Mouse (Mus musculus): ENCODE measurements around the gene Tmppe. TPM values are rescaled to one million over a fixed set of nuclear protein-coding genes. Genes with fewer than 3 reads are reported as not detected.
A peak's percentile ranks its signal among the peaks of the same experiment; 100 is the strongest.

Gene Tmppe
- polyA plus RNA-seq, 1 experiment from 2014 or later: 2.9 TPM

DNA sequence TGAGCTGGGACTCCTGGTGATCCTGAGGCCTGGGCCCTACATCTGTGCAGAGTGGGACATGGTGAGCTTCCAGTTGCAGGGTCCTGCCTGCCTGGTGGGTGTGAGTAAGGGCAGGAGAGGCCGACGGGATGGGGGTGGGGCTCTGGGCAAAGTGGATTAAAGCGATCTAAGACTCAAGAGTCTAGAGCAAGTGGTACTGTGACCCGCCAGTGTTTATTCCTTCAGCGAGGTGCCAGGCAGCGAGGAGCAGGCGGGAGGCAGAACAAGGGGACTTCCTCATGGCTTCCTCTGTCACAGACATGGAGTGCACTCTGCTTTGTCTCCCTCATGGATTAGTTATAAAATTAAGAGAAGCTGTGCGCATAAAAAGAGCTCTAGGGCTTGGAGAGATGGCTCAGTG lies 19.5 kb downstream of the Tmppe start:
- H3K27ac ChIP-seq: no peak overlapping the region
- no peak overlapping the region for H3K4me2 ChIP-seq
- no peak overlapping the region for H3K9ac ChIP-seq
- ATAC-seq (ENCODE audit: low read depth): no peak
- H3K9me3 ChIP-seq (replicated peaks): peaks cover 1% of the 10 kb centered on the region
- H3K4me3 ChIP-seq (replicated peaks): no peak overlapping the region
- H3K36me3 ChIP-seq: peaks cover 12% of the 10 kb centered on the region
- H3K4me1 ChIP-seq (replicated peaks): no peaks in the 10 kb centered on the region; the same call in 1 of the 2 replicates
- no peaks in the 10 kb centered on the region for H3K27me3 ChIP-seq
- 70% methylated on average over 8 of the region's 8 CpGs for WGBS (ENCODE audit: insufficient replicate concordance)
- no peak for DNase-seq

DNA sequence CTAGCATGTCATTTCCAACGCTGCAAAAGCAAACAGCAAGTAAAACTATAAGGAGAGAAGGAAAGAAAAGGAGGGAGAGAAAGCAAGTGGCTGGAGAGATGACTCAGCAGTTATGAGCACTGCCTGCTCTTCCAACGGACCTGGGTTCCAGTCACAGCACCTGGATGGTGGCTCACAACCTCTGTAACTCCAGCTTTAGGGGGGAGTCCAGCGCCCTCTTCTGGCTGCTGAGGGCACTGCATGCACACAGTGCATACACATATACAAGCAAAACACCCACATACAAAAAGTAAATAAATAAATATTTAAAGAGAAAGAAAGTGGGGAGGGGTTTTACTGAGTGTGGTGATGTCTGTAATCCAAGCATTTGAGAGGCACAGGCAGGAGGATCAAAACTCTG lies 20.1 kb downstream of the Tmppe start:
- no peak overlapping the region for H3K9ac ChIP-seq
- no peaks in the 10 kb centered on the region for H3K27me3 ChIP-seq
- no peaks in the 10 kb centered on the region; the same call in 1 of the 2 replicates for H3K4me1 ChIP-seq (replicated peaks)
- no peak for ATAC-seq (ENCODE audit: low read depth)
- peaks cover 18% of the 10 kb centered on the region for H3K36me3 ChIP-seq
- H3K27ac ChIP-seq: no peak overlapping the region
- H3K4me3 ChIP-seq (replicated peaks): no peak overlapping the region
- no peak overlapping the region for H3K4me2 ChIP-seq
- no peak for DNase-seq
- peaks cover 6% of the 10 kb centered on the region for H3K9me3 ChIP-seq (replicated peaks)
- 66% methylated on average over 3 of the region's 3 CpGs for WGBS (ENCODE audit: insufficient replicate concordance)

DNA sequence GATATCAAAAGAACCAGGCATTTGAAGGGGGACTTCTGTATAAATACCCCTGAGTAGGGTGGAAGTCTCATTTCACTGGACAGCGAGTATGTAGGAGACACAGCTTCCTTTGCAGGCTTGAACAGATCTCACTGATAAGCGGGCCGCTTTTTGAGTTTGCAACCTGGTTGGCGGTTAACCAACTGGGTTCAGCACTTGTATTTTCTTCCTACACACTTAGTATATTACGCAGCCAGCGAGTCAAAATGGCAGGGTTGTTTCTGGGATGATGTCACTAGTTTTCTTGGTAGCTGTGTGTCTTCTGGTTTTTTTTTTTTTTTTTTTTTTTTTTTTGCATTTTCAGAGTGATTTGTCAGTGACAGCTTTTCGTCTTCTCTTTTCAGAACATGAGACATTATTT lies 20.9 kb downstream of the Tmppe start:
- Histone ChIP-seq H3K4me1 (replicated peaks) (no peaks in the 10 kb centered on the region), H3K27ac (no peak overlapping the region), H3K9me3 (replicated peaks) (peaks cover 6% of the 10 kb centered on the region), H3K9ac (no peak overlapping the region), H3K4me2 (no peak overlapping the region), H3K4me3 (replicated peaks) (no peak overlapping the region), H3K27me3 (no peaks in the 10 kb centered on the region), H3K36me3 (peaks cover 19% of the 10 kb centered on the region)
- ATAC-seq (ENCODE audit: low read depth): no peak
- WGBS (ENCODE audit: insufficient replicate concordance): 68% methylated on average over 7 of the region's 7 CpGs
- no peak for DNase-seq

DNA sequence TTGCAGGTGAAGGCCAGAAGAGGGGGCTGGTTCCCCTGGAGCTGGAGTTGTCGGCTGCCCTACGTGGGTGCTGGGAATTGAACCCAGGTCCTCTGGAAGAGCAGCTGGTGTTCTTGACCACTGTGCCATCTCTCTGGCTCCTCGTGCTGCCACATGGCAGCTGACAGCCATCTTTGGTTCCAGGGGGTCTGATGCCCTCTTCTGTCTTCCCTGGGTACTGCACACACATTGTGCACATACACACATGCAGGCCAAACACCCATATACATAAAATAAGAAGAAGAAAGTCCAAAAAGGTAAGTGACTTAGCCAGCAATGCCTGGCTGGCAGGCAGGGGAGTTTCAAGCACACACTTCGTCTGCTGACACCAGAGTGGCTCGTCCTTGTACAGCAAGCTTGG lies 24.7 kb downstream of the Tmppe start:
- ATAC-seq (ENCODE audit: low read depth) (no peak), DNase-seq (no peak)
- Histone ChIP-seq H3K27me3 (no peaks in the 10 kb centered on the region), H3K9me3 (replicated peaks) (peaks cover 6% of the 10 kb centered on the region), H3K9ac (no peak overlapping the region), H3K4me1 (replicated peaks) (peaks cover 13% of the 10 kb centered on the region), H3K27ac (no peak overlapping the region), H3K4me2 (no peak overlapping the region), H3K4me3 (replicated peaks) (no peak overlapping the region), H3K36me3 (peaks cover 14% of the 10 kb centered on the region)
- 83% methylated on average over 5 of the region's 5 CpGs for WGBS (ENCODE audit: insufficient replicate concordance)

DNA sequence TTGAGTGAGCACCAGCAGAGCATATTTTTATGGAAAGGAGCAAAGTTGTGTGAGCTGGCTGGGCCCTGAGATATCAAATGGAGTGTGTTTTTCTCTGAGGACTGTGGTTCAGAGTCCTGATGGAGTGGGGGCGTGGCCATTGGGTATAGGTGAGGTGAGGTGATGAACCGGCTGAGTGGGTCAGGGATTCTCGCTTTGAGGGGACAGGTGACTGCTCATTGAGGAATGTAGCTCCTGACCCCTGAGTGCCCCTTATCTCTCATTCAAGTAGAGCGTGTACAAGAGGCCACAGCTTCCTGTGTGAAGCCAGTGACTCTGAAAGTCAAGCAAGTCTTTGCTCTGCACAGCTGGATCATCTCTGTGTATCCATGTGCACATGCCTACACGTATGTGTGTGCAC lies 25.3 kb downstream of the Tmppe start:
- peaks cover 13% of the 10 kb centered on the region for H3K4me1 ChIP-seq (replicated peaks)
- no peak overlapping the region for H3K4me3 ChIP-seq (replicated peaks)
- no peak for ATAC-seq (ENCODE audit: low read depth)
- no peak overlapping the region for H3K4me2 ChIP-seq
- H3K27ac ChIP-seq: no peak overlapping the region
- H3K9me3 ChIP-seq (replicated peaks): peaks cover 6% of the 10 kb centered on the region
- no peak for DNase-seq
- no peaks in the 10 kb centered on the region for H3K27me3 ChIP-seq
- H3K9ac ChIP-seq: no peak overlapping the region
- peaks cover 12% of the 10 kb centered on the region for H3K36me3 ChIP-seq
- WGBS (ENCODE audit: insufficient replicate concordance): 62% methylated on average over 5 of the region's 5 CpGs

DNA sequence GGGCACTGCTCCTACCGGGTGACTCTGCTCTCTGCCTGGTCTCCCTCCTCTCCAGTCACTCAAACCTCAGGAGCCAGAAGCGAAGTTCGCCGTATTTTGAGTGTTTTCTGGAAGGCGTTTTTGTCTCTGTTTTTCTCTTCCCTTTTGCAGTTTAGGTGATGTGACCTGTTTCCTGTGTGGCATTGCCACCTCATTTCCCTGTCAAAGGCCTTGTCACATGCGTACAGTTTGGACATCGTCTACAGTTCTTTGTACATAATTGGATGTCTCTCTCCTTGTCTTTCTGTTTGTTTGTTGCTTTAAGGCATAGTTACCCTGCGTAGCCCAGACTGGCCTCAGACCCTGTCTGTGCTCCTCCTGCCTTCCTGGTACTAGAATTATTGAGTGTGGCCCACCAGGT lies 26.5 kb downstream of the Tmppe start:
- Histone ChIP-seq H3K4me1 (replicated peaks) (peaks cover 13% of the 10 kb centered on the region), H3K4me2 (no peak overlapping the region), H3K27me3 (no peaks in the 10 kb centered on the region), H3K9me3 (replicated peaks) (peaks cover 6% of the 10 kb centered on the region), H3K36me3 (peaks cover 12% of the 10 kb centered on the region), H3K9ac (no peak overlapping the region), H3K4me3 (replicated peaks) (no peak overlapping the region), H3K27ac (no peak overlapping the region)
- no peak for DNase-seq
- 74% methylated on average over 8 of the region's 8 CpGs for WGBS (ENCODE audit: insufficient replicate concordance)
- no peak for ATAC-seq (ENCODE audit: low read depth)

DNA sequence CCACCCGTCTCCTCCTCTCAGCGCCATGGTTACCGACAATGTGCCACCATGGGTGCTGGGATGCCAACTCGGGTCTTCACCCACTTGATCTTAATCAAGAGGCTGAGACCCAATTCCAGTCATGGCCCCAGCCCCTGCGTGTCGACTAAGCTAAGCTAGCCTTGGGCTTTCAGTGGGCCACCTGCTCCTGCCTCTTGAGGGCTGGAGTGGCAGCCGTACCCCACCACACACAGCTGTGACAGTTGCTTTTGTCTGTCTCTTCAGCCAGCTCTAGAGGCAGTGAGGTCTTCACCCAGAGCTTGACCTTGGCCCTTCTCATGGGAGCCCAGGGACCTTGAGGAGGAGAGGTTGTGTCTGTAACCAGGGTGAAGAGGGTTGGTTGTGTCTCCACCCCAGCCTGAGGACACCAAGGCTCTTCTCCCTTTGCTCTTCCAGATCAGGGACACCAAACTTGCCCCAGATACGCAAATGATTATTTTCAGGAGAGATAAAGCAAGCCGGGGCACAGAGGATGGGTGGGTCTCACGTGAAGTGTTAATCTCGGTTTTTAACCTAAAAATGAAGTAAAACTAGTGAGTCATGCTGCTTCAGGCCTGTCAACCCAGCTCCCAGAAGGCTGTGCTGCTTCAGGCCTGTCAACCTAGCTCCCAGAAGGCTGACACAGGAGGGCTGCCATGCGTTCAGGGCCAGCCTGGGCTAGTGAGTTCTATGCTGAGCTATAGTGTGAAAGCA lies 27.4 kb downstream of the Tmppe start:
- H3K9ac ChIP-seq: no peak overlapping the region
- H3K9me3 ChIP-seq (replicated peaks): peaks cover 6% of the 10 kb centered on the region
- ATAC-seq (ENCODE audit: low read depth) (peak; percentile 60), DNase-seq (peak; percentile 38)
- no peaks in the 10 kb centered on the region for H3K27me3 ChIP-seq
- H3K27ac ChIP-seq: no peak overlapping the region
- H3K36me3 ChIP-seq: peaks cover 12% of the 10 kb centered on the region
- WGBS (ENCODE audit: insufficient replicate concordance): 56% methylated on average over 12 of the region's 12 CpGs
- H3K4me3 ChIP-seq (replicated peaks): no peak overlapping the region
- H3K4me2 ChIP-seq: no peak overlapping the region
- peaks cover 13% of the 10 kb centered on the region for H3K4me1 ChIP-seq (replicated peaks)

DNA sequence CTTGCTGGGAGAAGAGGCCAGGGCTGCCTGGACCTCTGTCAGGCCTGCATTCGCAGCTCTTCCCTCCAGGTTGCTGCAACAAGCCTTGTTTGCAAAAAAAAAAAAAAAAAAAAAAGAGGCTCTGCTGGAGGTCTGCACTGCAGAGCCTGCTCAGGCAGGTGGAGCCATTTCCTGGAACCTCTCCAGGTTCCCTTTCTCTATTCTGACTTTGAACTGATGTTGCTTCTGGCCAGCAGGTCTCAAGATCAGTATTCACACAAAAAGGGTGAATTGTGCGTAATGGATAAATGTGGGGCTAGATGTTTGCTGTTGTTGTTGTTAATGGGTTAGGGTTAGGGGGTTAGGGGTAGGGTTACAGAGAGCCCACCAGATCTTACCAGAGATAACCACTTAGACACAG lies 34.8 kb downstream of the Tmppe start:
- ATAC-seq (ENCODE audit: low read depth): no peak
- Histone ChIP-seq H3K36me3 (0 out of 2 replicates have a peak, but pooled peaks cover 5% of the 10 kb centered on the region), H3K4me1 (replicated peaks) (no peaks in the 10 kb centered on the region), H3K4me3 (replicated peaks) (no peak overlapping the region), H3K4me2 (no peak overlapping the region), H3K27me3 (no peaks in the 10 kb centered on the region), H3K9ac (no peak overlapping the region), H3K9me3 (replicated peaks) (no peaks in the 10 kb centered on the region), H3K27ac (no peak overlapping the region)
- no peak for DNase-seq
- WGBS (ENCODE audit: insufficient replicate concordance): 70% methylated on average over 2 of the region's 2 CpGs

DNA sequence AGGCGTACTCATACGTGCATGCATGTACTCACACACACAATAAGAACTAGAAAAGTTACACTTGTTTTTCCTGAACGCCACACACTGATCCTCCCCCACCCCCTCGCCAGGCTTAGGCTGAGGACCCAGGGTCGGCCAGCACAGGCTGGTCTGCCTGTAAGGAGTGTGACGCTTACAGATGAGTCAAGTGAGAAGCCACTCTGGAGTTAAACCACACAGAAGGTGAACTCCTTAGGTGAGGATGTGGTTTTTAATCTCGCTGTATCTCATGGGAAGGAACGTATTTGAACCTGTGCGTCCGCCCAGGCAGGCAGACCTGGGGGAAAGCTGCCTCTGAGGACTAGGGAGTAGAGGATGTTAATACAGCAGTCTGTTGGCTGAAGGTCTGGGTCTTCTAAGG lies 39.6 kb downstream of the Tmppe start:
- Histone ChIP-seq H3K4me3 (replicated peaks) (no peak overlapping the region), H3K4me1 (replicated peaks) (no peaks in the 10 kb centered on the region), H3K9me3 (replicated peaks) (no peaks in the 10 kb centered on the region), H3K27me3 (no peaks in the 10 kb centered on the region), H3K9ac (no peak overlapping the region), H3K27ac (no peak overlapping the region), H3K4me2 (no peak overlapping the region), H3K36me3 (0 out of 2 replicates have a peak, but pooled peaks cover 2% of the 10 kb centered on the region)
- ATAC-seq (ENCODE audit: low read depth): no peak
- 72% methylated on average over 10 of the region's 10 CpGs for WGBS (ENCODE audit: insufficient replicate concordance)
- DNase-seq: no peak

DNA sequence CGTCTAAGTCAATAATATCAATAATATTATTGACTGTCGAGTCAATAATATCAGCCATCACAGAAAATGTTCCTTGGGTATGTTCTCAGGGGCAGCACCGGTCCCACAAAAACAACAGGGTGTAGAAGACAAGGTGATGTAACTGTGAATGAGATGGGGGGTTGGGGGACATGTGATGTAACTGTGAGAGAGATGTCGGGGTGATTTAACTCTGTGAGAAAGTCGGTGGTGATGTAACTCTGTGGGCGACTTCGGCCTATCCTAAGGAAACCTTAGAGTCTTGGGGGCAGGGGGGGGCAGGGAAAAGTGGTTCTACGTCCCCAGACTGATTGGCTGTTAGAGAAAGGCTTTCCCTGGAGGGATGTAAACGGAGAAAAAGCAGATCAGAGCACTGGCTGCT lies 41.3 kb downstream of the Tmppe start:
- H3K36me3 ChIP-seq: 0 out of 2 replicates have a peak, but pooled peaks cover 2% of the 10 kb centered on the region
- no peak overlapping the region for H3K4me2 ChIP-seq
- WGBS (ENCODE audit: insufficient replicate concordance): 76% methylated on average over 9 of the region's 9 CpGs
- H3K9ac ChIP-seq: no peak overlapping the region
- no peaks in the 10 kb centered on the region for H3K4me1 ChIP-seq (replicated peaks)
- H3K27ac ChIP-seq: no peak overlapping the region
- DNase-seq (no peak), ATAC-seq (ENCODE audit: low read depth) (no peak)
- no peaks in the 10 kb centered on the region for H3K27me3 ChIP-seq
- no peak overlapping the region for H3K4me3 ChIP-seq (replicated peaks)
- H3K9me3 ChIP-seq (replicated peaks): no peaks in the 10 kb centered on the region

DNA sequence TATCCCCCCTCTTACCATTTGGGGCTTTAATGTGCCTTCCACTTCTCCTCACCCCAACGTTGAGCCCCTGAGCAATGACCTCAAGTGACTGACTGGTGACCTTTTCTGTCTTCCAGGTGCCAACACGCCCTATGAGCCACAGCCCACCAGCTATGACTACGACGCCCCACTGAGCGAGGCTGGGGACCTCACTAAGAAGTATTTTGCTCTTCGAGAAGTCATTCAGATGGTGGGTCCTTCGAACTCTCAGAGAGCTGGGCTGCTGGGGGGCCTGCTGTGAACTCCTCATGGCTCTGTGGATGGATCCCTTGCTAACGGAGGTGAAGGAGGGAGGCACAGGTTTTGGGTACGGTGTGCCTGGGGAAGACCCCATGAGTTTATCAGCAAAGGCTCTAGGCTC lies 42.0 kb downstream of the Tmppe start:
- no peak overlapping the region for H3K4me2 ChIP-seq
- DNase-seq (no peak), ATAC-seq (ENCODE audit: low read depth) (no peak)
- H3K27ac ChIP-seq: no peak overlapping the region
- WGBS (ENCODE audit: insufficient replicate concordance): 80% methylated on average over 9 of the region's 9 CpGs
- no peaks in the 10 kb centered on the region for H3K4me1 ChIP-seq (replicated peaks)
- H3K9ac ChIP-seq: no peak overlapping the region
- H3K9me3 ChIP-seq (replicated peaks): no peaks in the 10 kb centered on the region
- no peaks in the 10 kb centered on the region for H3K27me3 ChIP-seq
- 0 out of 2 replicates have a peak, but pooled peaks cover 2% of the 10 kb centered on the region for H3K36me3 ChIP-seq
- no peak overlapping the region for H3K4me3 ChIP-seq (replicated peaks)

DNA sequence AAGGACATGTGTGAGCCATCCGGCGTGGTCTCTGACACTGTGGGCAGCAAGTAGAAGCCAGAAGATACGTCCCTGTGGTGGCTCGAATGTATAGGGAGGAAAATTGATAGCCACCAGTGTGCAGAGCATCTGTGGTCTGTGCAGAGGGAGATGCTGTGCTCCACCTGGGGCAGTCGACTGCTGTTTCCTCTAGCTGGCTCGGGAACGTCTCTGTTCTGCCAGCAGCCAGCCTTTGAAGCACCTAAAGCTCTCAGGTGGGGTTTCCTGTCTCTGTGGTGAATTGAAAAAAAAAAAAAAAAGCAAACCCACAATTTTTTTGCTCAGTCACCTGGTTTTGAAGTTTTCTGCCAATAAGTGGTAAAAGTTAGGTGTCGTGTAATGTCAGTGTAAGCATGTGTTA lies 42.4 kb downstream of the Tmppe start:
- Histone ChIP-seq H3K9ac (no peak overlapping the region), H3K27ac (no peak overlapping the region), H3K27me3 (no peaks in the 10 kb centered on the region), H3K36me3 (no peaks in the 10 kb centered on the region), H3K4me3 (replicated peaks) (no peak overlapping the region), H3K9me3 (replicated peaks) (no peaks in the 10 kb centered on the region), H3K4me2 (no peak overlapping the region), H3K4me1 (replicated peaks) (no peaks in the 10 kb centered on the region)
- WGBS (ENCODE audit: insufficient replicate concordance): 78% methylated on average over 8 of the region's 8 CpGs
- ATAC-seq (ENCODE audit: low read depth) (no peak), DNase-seq (no peak)

Measured in liver, embryonic 13.5 days (tissue).